Mouse (Mus musculus) intestine, embryonic 16.5 days (tissue): ENCODE data around the gene Cab39l. TPM values are rescaled to one million over a fixed set of nuclear protein-coding genes. Genes with fewer than 3 reads are reported as not detected.
"Not testable (repeated sequence)": the region's sequence is repeated elsewhere in the genome, so short reads cannot be mapped to it uniquely, and the experiment has no call there.

ENCODE experiments used
- ATAC-seq: fragments of 200-750 bp; cut with Nextera tagmentation; 2 replicates; pipeline ENCODE4 v1.8.0; 2017; ENCODE audit warnings: moderate TSS enrichment, moderate library complexity
- H3K27ac ChIP-seq: fragments of 300-500 bp; sonication (generic); 2 replicates; pipeline ENCODE4 v1.5.1; 2014; ENCODE audit warnings: mild to moderate bottlenecking, low read length
- H3K27me3 ChIP-seq: fragments of 300-500 bp; sonication (generic); replicated peaks from 2 replicates; pipeline ENCODE4 v1.6.1; 2014; ENCODE audit warnings: low read length, control low read depth, mixed read lengths; ENCODE audit not compliant: control insufficient read depth, insufficient read depth
- H3K36me3 ChIP-seq: fragments of 300-500 bp; sonication (generic); 2 replicates; pipeline ENCODE4 v1.6.1; 2014; ENCODE audit warnings: low read length, control low read depth; ENCODE audit not compliant: control insufficient read depth, insufficient read depth
- H3K4me1 ChIP-seq: fragments of 300-500 bp; sonication (generic); 2 replicates; pipeline ENCODE4 v1.6.1; 2014; ENCODE audit warnings: low read length, control low read depth, mixed read lengths; ENCODE audit not compliant: control insufficient read depth, insufficient read depth
- H3K4me2 ChIP-seq: fragments of 300-500 bp; sonication (generic); 2 replicates; pipeline ENCODE4 v1.6.1; 2014; ENCODE audit warnings: low read depth, low read length, control low read depth
- H3K4me3 ChIP-seq: fragments of 300-500 bp; sonication (generic); 2 replicates; pipeline ENCODE4 v1.5.1; 2014; ENCODE audit warnings: mild to moderate bottlenecking, low read length
- H3K9ac ChIP-seq: fragments of 300-500 bp; sonication (generic); 2 replicates; pipeline ENCODE4 v1.6.1; 2014; ENCODE audit warnings: low read depth, low read length
- H3K9me3 ChIP-seq: fragments of 300-500 bp; sonication (generic); 2 replicates; pipeline ENCODE4 v1.6.1; 2016; ENCODE audit warnings: low read length, control low read depth; ENCODE audit not compliant: control insufficient read depth
- WGBS: fragments of 180-500 bp; shearing (Covaris S2); extraction: QIAGEN DNeasy Blood & Tissue Kit; methylation state at CpG from one replicate; pipeline ENCODE4 v1.1.7; 2014; 5-methylcytosine and 5-hydroxymethylcytosine counted together
- polyA plus RNA-seq: library from polyadenylated mRNA; unstranded; fragments of >200 nt; fragmentation: Nextera tagmentation; extraction: Ambion mirVana; gene quantifications from 2 replicates; pipeline ENCODE4 v1.2.1, GENCODE M21; 2015

Cab39l gene
- polyA plus RNA-seq: 35.9 and 36.2 TPM in 2 replicates

DNA sequence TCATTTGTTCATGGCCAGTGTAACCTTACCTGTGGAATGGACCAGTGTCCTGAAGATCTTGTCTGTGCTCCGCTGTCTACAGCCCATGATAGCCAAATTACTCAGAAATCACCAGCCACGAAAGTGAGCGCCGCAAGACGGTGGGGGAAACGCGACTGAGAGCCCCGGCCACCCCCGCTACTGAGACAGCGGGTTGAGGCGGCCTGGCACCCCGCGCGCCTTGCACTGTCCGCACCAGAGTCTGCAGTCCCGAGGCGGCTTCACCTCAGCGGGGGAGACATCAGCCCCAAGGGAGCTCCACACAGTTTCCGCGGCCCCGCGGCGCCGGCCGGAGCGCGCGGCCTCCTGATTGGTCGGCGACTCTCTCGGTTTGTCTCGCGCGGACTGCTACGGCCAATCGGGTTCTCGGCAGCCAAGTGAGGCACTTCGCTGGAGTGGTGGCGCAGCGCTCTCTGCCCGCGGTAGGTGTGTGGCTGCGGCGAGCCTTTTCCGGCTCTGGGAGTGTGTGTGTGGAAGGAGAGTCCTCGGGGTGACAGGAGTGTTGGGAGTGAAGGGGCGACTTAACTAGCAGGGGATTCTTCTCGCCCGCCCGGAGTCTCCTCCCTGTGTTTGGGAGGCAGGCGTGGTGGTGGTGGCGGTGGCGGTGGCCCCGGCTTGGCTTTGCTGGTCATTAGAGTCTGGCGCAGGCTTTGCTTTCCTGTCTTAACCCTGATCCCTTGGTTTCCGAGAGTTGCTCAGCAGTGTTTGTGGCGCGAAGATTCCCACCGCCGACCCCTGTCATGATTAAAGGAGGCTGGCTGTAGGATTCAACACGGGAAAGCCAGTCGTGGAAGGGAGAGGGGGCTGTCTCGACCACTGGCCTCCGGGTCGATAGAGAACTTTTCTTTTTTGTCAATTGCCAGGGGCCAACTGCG lies at the start of gene Cab39l, which contains the start of gene Setdb2:
Cab39l (plus strand) TSS at position 415 of the 914 bp plus-strand sequence.
Setdb2 (minus strand) TSS at position 327 of the 914 bp plus-strand sequence.
- H3K4me2 ChIP-seq: peak within 1 kb of the TSS; percentile 71
- WGBS: under 1% methylated on average over 65 of the region's 66 CpGs

DNA sequence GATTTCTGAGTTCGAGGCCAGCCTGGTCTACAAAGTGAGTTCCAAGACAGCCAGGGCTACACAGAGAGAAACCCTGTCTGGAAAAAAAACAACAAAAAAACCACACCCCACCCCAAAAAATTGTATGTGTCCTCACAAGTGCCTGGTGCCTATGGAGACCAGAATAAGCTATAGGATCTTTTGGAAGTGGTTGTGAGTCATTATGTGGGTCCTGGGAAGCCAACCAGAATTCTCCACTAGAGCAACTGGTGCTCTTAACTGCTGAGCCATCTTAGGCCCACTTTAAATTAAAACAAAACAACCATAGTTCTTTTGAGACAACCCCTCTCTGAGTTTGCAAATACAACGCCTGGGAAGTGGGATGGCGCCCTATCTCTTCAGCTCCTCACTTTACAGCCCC lies 45.5 kb upstream of the Cab39l start, which contains the start of gene Phf11c:
Phf11c (minus strand) TSS at position 101 of the 400 bp plus-strand sequence.
- Histone ChIP-seq H3K27ac (no peak within 1 kb of the TSS), H3K36me3 (no peaks in the 10 kb centered on the region), H3K9ac (no peak within 1 kb of the TSS), H3K9me3 (no peaks in the 10 kb centered on the region), H3K4me3 (no peak within 1 kb of the TSS), H3K27me3 (no peaks in the 10 kb centered on the region), H3K4me2 (no peak within 1 kb of the TSS), H3K4me1 (no peaks in the 10 kb centered on the region)
- no peak for ATAC-seq
- 87% methylated on average over 3 of the region's 3 CpGs for WGBS

More for the DNA sequence above, at the start of gene Cab39l, which contains the start of gene Setdb2:
- Histone ChIP-seq H3K4me3 (peak within 1 kb of the TSS; percentile 81), H3K27me3 (no peaks in the 10 kb centered on the region), H3K9ac (peak within 1 kb of the TSS; percentile 94), H3K4me1 (no peaks in the 10 kb centered on the region; the same call in 1 of the 2 replicates), H3K27ac (peak within 1 kb of the TSS; percentile 93), H3K36me3 (no peaks in the 10 kb centered on the region), H3K9me3 (no peaks in the 10 kb centered on the region)
- ATAC-seq: peak; percentile 99

DNA sequence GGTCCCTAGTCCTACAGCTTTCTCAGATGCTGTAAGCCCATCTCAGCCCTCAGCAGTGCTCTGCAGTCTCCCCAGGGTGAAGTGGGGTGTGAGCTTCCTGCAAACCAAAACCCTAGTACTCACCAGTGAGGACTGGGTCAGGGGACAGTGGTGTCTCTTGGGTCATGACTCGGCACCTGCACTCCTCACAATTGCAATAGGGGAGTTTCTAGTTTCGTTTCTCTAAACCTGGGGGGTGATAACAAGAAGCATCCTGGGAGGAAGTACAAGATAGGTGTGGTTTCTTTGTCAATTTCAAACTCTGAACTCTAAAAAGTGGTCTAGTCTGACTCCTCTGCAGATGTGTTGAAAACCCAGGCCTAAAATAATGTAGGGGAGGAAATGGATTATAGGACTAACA lies 43.8 kb upstream of the Cab39l start:
- no peak for ATAC-seq
- H3K9ac ChIP-seq: no peak overlapping the region
- no peaks in the 10 kb centered on the region for H3K9me3 ChIP-seq
- H3K4me2 ChIP-seq: no peak overlapping the region
- no peaks in the 10 kb centered on the region for H3K4me1 ChIP-seq
- no peaks in the 10 kb centered on the region for H3K27me3 ChIP-seq
- no peak overlapping the region for H3K27ac ChIP-seq
- 78% methylated on average over 2 of the region's 2 CpGs for WGBS
- H3K36me3 ChIP-seq: no peaks in the 10 kb centered on the region
- no peak overlapping the region for H3K4me3 ChIP-seq

DNA sequence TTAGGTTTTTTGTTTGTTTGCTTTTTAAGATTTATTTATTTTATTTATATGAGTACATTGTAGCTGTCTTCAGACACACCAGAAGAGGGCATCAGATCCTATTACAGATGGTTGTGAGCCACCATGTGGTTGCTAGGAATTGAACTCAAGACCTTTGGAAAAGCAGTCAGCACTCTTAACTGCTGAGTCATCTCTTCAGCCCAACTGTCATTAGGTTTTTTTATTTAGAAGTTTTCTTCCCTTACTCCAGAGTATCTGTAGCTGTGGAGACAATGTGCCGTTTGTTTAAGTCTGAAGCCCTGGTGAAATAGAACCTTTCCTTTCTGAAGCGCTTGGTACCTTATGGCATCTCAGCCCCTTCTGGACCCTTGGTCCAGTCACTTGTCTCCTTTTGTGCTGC lies 25.8 kb upstream of the Cab39l start:
- not testable (repeated sequence) for H3K36me3 ChIP-seq, H3K4me3 ChIP-seq, H3K4me2 ChIP-seq, ATAC-seq, H3K27me3 ChIP-seq, H3K4me1 ChIP-seq, H3K9ac ChIP-seq, H3K9me3 ChIP-seq, H3K27ac ChIP-seq
- WGBS: 95% methylated on average over 2 of the region's 2 CpGs

DNA sequence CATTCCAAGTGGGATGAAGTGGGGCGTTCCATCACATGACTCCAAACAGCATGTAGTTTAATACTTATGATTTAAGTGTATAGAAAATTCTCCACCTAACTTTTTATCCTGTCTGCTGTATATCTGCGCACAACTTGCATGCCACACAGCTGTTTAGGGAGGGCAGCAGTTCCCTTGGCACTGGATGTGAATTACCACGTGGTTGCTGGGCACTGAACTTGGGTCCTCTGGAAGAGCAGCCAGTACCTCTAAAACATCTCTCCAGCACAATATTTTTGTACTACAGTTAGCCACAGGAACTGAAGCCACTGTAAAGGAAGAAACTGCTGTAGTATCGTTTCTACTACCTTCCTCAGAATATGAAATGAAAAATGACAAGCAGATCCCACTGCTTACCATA lies 22.6 kb upstream of the Cab39l start:
- Histone ChIP-seq H3K27ac (no peak overlapping the region), H3K36me3 (no peaks in the 10 kb centered on the region), H3K27me3 (no peaks in the 10 kb centered on the region), H3K4me2 (no peak overlapping the region), H3K9me3 (no peaks in the 10 kb centered on the region), H3K4me3 (no peak overlapping the region), H3K4me1 (no peaks in the 10 kb centered on the region), H3K9ac (no peak overlapping the region)
- ATAC-seq: no peak
- WGBS: 86% methylated on average over 4 of the region's 4 CpGs

DNA sequence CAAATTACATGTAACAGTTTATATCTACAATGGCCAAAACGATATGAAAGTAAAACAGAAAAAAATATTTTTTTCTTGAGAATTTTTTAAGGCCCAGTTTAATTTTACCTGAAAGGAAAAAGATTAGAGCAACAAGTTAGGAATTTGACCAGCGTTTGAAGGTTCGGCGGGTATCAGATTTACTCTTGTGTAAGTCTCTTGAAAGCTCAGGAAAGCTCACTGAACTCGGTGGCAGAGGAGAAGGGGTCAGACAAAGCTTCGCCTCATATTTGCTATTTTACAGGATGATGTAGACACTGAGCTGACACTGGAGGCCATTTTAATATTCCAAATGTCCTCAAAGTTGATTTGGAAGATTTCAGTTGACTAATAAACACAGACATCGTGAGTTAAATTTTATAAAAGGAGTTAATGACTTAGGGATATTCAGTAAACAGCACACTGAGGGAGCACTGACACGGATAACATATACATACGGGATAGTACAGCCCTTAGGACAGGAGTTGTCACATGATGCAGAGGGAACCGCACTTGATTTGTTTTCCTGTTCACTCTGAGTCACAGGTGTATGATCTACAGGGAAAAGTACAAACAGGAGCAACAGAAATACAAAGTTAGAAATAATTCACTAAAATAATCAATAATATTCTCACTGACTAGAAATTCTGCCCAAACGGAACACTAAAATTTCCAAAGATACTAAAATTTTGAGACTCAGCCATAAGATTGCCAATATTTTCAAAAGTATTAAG lies 17.7 kb upstream of the Cab39l start:
- Histone ChIP-seq H3K27ac (no peak overlapping the region), H3K9ac (no peak overlapping the region), H3K4me3 (no peak overlapping the region), H3K36me3 (no peaks in the 10 kb centered on the region), H3K4me1 (no peaks in the 10 kb centered on the region), H3K4me2 (no peak overlapping the region), H3K9me3 (no peaks in the 10 kb centered on the region), H3K27me3 (no peaks in the 10 kb centered on the region)
- WGBS: 85% methylated on average over 11 of the region's 11 CpGs
- ATAC-seq: no peak

DNA sequence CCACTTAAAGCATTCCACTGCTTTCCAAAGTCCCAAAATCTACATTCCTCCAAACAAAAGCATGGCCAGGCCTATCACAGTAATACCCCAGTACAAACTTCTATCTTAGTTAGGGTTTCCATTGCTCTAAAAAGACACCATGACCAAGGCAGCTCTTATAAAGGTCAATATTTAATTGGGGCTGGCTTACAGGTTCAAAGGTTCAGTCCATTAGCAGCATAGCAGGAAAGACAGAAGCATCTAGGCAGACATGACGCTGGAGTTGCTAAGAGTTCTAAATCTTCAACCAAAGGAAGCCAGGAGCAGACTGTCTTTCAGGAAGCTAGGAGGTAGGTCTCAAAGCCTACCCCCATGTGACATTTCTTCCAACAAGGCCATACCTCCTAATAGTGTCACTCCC lies 10.2 kb upstream of the Cab39l start:
- H3K27me3 ChIP-seq: no peaks in the 10 kb centered on the region
- no peak overlapping the region for H3K27ac ChIP-seq
- no peak for ATAC-seq
- no peak overlapping the region for H3K4me3 ChIP-seq
- no peaks in the 10 kb centered on the region for H3K36me3 ChIP-seq
- no peak overlapping the region for H3K4me2 ChIP-seq
- no peaks in the 10 kb centered on the region for H3K9me3 ChIP-seq
- no peak overlapping the region for H3K9ac ChIP-seq
- H3K4me1 ChIP-seq: no peaks in the 10 kb centered on the region
- WGBS: 80% methylated on average over 1 of the region's 1 CpGs

DNA sequence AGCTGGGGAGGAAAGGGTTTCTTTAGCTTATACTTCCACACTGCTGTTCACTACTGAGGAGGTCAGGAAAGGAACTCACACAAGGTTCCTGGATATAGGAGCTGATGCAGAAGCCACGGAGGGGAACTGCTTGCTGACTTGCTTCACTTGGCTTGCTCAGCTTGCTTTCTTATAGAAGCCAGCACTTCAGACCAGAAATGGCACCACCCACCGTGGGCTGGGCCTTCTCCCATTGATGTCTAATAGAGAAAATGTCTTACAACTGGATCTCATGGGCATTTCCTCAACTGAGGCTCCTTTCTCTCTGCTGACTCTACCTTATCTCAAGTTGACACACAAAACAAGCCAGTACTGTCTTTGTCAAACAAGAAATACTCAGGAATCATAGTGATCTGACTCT lies 6.9 kb upstream of the Cab39l start:
- Histone ChIP-seq H3K4me2 (no peak overlapping the region), H3K4me1 (no peaks in the 10 kb centered on the region), H3K9me3 (no peaks in the 10 kb centered on the region), H3K27me3 (no peaks in the 10 kb centered on the region), H3K27ac (no peak overlapping the region), H3K9ac (no peak overlapping the region), H3K36me3 (no peaks in the 10 kb centered on the region), H3K4me3 (no peak overlapping the region)
- no peak for ATAC-seq
- 58% methylated on average over 2 of the region's 2 CpGs for WGBS

DNA sequence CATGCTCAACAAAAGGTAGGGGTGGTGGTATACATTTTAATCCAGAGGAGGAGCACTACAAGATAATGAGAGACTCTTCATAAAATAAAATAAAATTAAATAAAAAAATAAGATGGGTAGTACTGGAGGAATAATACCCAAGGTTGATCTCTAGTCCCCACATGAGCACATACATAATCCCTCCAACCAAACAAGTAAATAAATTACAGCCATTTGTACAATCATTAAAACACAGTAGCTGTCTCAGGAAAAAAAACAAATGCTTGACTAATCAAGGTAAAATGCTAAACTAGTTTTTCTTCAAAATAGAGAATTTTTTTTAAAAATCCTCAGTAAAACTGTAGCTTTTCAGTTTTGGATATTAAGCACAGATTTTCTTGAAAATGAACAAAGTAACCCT lies 5.6 kb upstream of the Cab39l start:
- Histone ChIP-seq H3K9ac (no peak overlapping the region), H3K4me2 (no peak overlapping the region), H3K4me3 (no peak overlapping the region), H3K36me3 (no peaks in the 10 kb centered on the region), H3K4me1 (no peaks in the 10 kb centered on the region; the same call in 1 of the 2 replicates), H3K27ac (no peak overlapping the region), H3K9me3 (no peaks in the 10 kb centered on the region), H3K27me3 (no peaks in the 10 kb centered on the region)
- no peak for ATAC-seq
